Mouse (Mus musculus) heart, adult 18-20 months (tissue): ENCODE measurements around the gene Tspan3. TPM values are rescaled to one million over a fixed set of nuclear protein-coding genes. Genes with fewer than 3 reads are reported as not detected.

Experiments used
- DNase-seq, 2 experiments: peaks; one replicate each; pipeline ENCODE4 v3.0.0; 2021 to 2022; ENCODE audit warnings: mixed read lengths in 1 of 2
- long read RNA-seq, 2 experiments: library from polyadenylated mRNA; stranded (forward); transcript quantifications; one replicate each; pipeline ENCODE4 v2.0.0; 2021
- total RNA-seq, 2 experiments: library from RNA; stranded (reverse); gene quantifications; 2 replicates each; pipeline ENCODE4 v1.2.3; 2021

The Tspan3 gene
- total RNA-seq, result 100 to 1,000 TPM; 201 to 206 TPM
- long read RNA-seq, experiment 1, transcript Tspan3-201 (7 exons, 1,716 nt), result major isoform, 346 of 370 reads
- long read RNA-seq, experiment 1, partial matches to known transcripts, result 6 of 370 reads
- long read RNA-seq, experiment 1, other reads (novel, unspliced or antisense), result 18 of 370 reads
- long read RNA-seq, experiment 2, transcript Tspan3-201 (7 exons, 1,716 nt), result major isoform, 185 of 206 reads
- long read RNA-seq, experiment 2, partial matches to known transcripts, result 4 of 206 reads
- long read RNA-seq, experiment 2, other reads (novel, unspliced or antisense), result 17 of 206 reads

GRCm38 (mm10) chr9:56165377-56165776 lies at the start of gene Tspan3:
Gene Tspan3 (minus strand): TSS chr9:56165477.
- no peak for DNase-seq

GRCm38 (mm10) chr9:56213451-56214291 lies 48.4 kb upstream of the Tspan3 start:
- peak; percentile 75 to 80 for DNase-seq

GRCm38 (mm10) chr9:56208817-56209216 lies 43.5 kb upstream of the Tspan3 start:
- DNase-seq, result no peak

GRCm38 (mm10) chr9:56207516-56207915 lies 42.2 kb upstream of the Tspan3 start:
- no peak for DNase-seq

- peak in 1 of 2 experiments; percentile 38 for DNase-seq
Measured at GRCm38 (mm10) chr9:56207083-56207482, 41.8 kb upstream of the Tspan3 start.

- peak in 1 of 2 experiments; percentile 16 for DNase-seq
Measured at GRCm38 (mm10) chr9:56205336-56205735, 40.1 kb upstream of the Tspan3 start.

- DNase-seq, result no peak
Measured at GRCm38 (mm10) chr9:56204316-56204715, 39.0 kb upstream of the Tspan3 start.

- peak; percentile 83 to 92 for DNase-seq
Measured at GRCm38 (mm10) chr9:56200645-56201314, 35.5 kb upstream of the Tspan3 start.

- no peak for DNase-seq
Measured at GRCm38 (mm10) chr9:56200200-56200599, 34.9 kb upstream of the Tspan3 start.

GRCm38 (mm10) chr9:56196921-56197320 lies 31.6 kb upstream of the Tspan3 start:
- DNase-seq, result no peak

- no peak for DNase-seq
Measured at GRCm38 (mm10) chr9:56195193-56195592, 29.9 kb upstream of the Tspan3 start.

GRCm38 (mm10) chr9:56191498-56192455 lies 26.5 kb upstream of the Tspan3 start:
- no peak for DNase-seq

- peak in 1 of 2 experiments; percentile 48 for DNase-seq
Measured at GRCm38 (mm10) chr9:56180118-56180781, 15.0 kb upstream of the Tspan3 start.

GRCm38 (mm10) chr9:56179416-56180117 lies 14.3 kb upstream of the Tspan3 start:
- DNase-seq, result peak in 1 of 2 experiments; percentile 29

- no peak for DNase-seq
Measured at GRCm38 (mm10) chr9:56177354-56177753, 12.1 kb upstream of the Tspan3 start.

GRCm38 (mm10) chr9:56175316-56175715 lies 10.0 kb upstream of the Tspan3 start:
- no peak for DNase-seq

- DNase-seq, result no peak
Measured at GRCm38 (mm10) chr9:56167690-56168089, 2.4 kb upstream of the Tspan3 start.

GRCm38 (mm10) chr9:56166161-56166560 lies 884 bp upstream of the Tspan3 start:
- no peak for DNase-seq

GRCm38 (mm10) chr9:56160341-56161141 lies 4.7 kb downstream of the Tspan3 start:
- peak; percentile 91 to 93 for DNase-seq
